Mouse (Mus musculus): ENCODE measurements at regions not wholly inside any gene's neighbourhood (a gene's known extent, or its start where the extent isn't known, plus 50 kb on each side); places are given as distances from the start of the nearest gene placed in this dataset.

DNA sequence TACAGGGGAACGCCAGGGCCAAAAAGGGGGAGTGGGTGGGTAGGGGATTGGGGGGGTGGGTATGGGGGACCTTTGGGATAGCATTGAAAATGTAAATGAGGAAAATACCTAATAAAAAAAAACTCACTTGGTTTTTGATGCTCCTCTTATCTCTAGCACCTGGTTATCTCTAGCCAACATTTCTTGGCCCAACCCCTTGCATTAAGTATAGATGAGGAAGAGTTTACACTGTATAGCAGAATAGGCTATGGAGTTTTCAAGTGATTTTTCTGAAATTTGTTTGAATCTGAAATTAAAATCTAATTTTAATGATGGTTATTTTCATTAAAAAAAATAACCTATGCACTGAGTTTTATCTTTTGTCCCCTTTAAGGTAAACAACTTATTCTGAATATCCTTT, 68.8 kb upstream of the Il15 start:
- no CpG with 5 or more reads among the region's 1 CpGs for WGBS
- no peaks in the 10 kb centered on the region for H3K36me3 ChIP-seq
- H3K27ac ChIP-seq = no peak overlapping the region
- no peak overlapping the region for H3K9ac ChIP-seq
- H3K4me2 ChIP-seq (replicated peaks) = no peak overlapping the region
- no peak for ATAC-seq (ENCODE audit: insufficient number of reproducible peaks, insufficient read depth, low FRiP score, low TSS enrichment)
- H3K4me1 ChIP-seq = no peaks in the 10 kb centered on the region
- no peak overlapping the region for H3K4me3 ChIP-seq
- no peaks in the 10 kb centered on the region for H3K9me3 ChIP-seq
- no peaks in the 10 kb centered on the region for H3K27me3 ChIP-seq

DNA sequence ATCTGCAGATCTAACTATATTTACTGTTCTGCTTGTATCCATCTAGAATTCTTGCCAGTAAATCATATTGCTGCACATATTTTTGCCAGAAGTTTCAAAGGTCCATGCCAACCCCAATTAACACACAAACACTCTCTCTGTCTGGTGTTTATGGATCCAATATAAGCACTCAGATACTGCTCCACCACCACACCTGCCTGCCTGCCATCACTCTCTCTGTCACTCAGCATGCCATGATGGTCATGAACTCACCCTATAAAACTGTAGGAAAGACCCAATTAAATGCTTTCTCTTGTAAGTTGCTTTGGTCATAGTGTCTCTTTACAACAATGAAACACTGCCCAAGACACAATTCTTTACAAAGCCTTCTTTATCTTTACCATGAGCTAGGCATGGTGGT, 66.8 kb upstream of the Il15 start:
- ATAC-seq (ENCODE audit: insufficient number of reproducible peaks, insufficient read depth, low FRiP score, low TSS enrichment) = no peak
- H3K4me1 ChIP-seq = no peaks in the 10 kb centered on the region
- H3K4me3 ChIP-seq = no peak overlapping the region
- no peak overlapping the region for H3K4me2 ChIP-seq (replicated peaks)
- H3K27me3 ChIP-seq = no peaks in the 10 kb centered on the region
- no peak overlapping the region for H3K9ac ChIP-seq
- H3K27ac ChIP-seq = no peak overlapping the region
- no peaks in the 10 kb centered on the region for H3K9me3 ChIP-seq
- H3K36me3 ChIP-seq = no peaks in the 10 kb centered on the region

DNA sequence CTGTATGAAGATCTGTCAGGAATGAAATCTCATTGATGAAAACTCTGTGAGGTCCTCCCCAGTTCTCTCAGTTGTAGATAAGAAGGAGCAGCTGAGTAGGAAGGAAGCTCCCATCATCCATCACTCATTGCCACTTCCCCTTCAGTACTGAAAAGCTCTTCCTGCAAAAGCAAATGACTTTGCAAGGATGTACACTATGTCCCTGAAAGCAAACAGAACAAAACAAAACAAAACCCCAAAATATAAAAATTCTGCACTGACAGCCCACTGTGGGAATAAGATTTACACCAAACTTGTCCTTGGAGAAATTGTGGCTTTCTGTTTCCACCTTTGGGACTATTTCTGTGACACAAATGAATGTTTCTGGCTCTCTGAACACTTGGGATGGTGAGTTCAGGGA, 59.8 kb upstream of the Il15 start:
- no peak overlapping the region for H3K4me2 ChIP-seq (replicated peaks)
- H3K27me3 ChIP-seq = no peaks in the 10 kb centered on the region
- no peak for ATAC-seq (ENCODE audit: insufficient number of reproducible peaks, insufficient read depth, low FRiP score, low TSS enrichment)
- no peaks in the 10 kb centered on the region for H3K9me3 ChIP-seq
- no peak overlapping the region for H3K27ac ChIP-seq
- H3K9ac ChIP-seq = no peak overlapping the region
- H3K4me1 ChIP-seq = no peaks in the 10 kb centered on the region
- H3K36me3 ChIP-seq = no peaks in the 10 kb centered on the region
- no peak overlapping the region for H3K4me3 ChIP-seq

DNA sequence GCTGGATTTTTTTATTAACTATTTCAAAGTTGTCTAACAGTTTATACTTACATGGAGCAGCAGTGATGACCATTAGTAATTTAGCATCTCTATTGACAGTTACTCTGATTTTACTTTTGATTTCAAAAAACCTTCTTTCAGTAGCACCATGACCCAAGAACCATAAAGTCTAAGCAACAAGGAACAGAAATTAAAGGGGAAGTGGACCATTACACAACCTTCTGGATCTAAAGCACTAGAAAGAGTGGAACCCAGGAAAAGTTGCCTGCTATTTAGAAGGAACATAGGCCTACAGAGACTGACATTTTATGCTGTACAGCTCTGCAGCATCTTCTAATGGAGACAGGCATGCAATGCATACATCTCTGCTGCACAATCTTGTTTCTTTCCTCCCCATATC, 56.0 kb upstream of the Il15 start:
- no peak overlapping the region for H3K27ac ChIP-seq
- H3K4me1 ChIP-seq = no peaks in the 10 kb centered on the region
- H3K36me3 ChIP-seq = no peaks in the 10 kb centered on the region
- no peak overlapping the region for H3K4me3 ChIP-seq
- H3K9ac ChIP-seq = no peak overlapping the region
- H3K9me3 ChIP-seq = no peaks in the 10 kb centered on the region
- ATAC-seq (ENCODE audit: insufficient number of reproducible peaks, insufficient read depth, low FRiP score, low TSS enrichment) = no peak
- H3K4me2 ChIP-seq (replicated peaks) = no peak overlapping the region
- no peaks in the 10 kb centered on the region for H3K27me3 ChIP-seq

DNA sequence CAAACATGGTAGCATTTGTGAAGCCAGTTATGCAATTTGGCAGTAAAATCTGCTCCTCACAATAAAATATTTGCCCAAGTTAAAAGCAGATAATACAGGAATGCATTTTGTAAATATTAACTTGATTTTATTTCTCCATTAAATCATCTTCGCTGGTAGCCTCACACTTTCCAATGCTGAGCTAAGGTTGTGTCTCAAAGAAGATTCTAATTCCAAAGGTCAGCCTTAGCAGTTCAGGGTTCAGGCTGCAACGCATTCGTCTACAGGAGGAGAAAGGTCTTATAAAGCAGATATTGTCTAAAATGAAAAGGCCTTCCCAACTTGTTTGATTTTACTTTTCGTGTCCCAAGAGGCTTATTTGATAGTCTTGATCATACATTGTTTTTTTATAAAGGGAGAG, 51.0 kb upstream of the Il15 start:
- no peaks in the 10 kb centered on the region for H3K36me3 ChIP-seq
- H3K4me2 ChIP-seq (replicated peaks) = no peak overlapping the region
- no peaks in the 10 kb centered on the region for H3K27me3 ChIP-seq
- H3K9ac ChIP-seq = no peak overlapping the region
- 76% methylated on average over 4 of the region's 4 CpGs for WGBS
- ATAC-seq (ENCODE audit: insufficient number of reproducible peaks, insufficient read depth, low FRiP score, low TSS enrichment) = no peak
- no peak overlapping the region for H3K4me3 ChIP-seq
- no peaks in the 10 kb centered on the region for H3K4me1 ChIP-seq
- H3K9me3 ChIP-seq = no peaks in the 10 kb centered on the region
- H3K27ac ChIP-seq = no peak overlapping the region

Data from embryonic facial prominence, embryonic 12.5 days (tissue).